Mouse (Mus musculus) olfactory bulb, adult 2 months (tissue): ENCODE measurements around the gene Ccnjl.

Experiments used
- CTCF ChIP-seq: fragments of 200-500 bp; IDR thresholded peaks from 2 replicates; pipeline ENCODE4 v1.5.1; 2012; ENCODE audit warnings: low read depth, mild to moderate bottlenecking, low read length, moderate library complexity; ENCODE audit not compliant: insufficient read depth
- POLR2A ChIP-seq: fragments of 200-500 bp; IDR thresholded peaks from 2 replicates; pipeline ENCODE4 v1.6.1; 2012; ENCODE audit warnings: mild to moderate bottlenecking, low read depth, low read length, moderate library complexity; ENCODE audit not compliant: insufficient read depth

DNA sequence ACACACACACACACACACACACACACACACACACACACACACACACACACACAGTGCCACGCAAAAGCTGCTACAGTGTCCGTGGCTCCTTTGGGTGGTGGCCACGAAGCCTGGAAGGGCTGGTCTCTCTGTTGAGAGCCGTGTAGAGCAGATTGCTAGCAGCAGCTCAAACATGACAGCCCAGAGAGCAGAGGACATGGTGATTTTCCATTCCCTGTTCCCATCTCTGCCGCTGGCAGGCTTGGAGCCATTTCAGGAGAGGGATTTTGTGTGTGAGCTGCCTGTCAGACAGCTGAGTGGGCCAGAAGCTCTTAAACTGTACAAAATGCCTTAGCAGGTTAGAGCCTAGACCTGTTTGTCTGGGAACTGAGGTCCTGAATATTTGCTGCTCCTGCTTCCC lies 38.1 kb downstream of the Ccnjl start:
- TF ChIP-seq POLR2A (no peak), CTCF (no peak)
